Comparison of ENCODE assay signal across 15 mouse cellular contexts in the genomic region with DNA sequence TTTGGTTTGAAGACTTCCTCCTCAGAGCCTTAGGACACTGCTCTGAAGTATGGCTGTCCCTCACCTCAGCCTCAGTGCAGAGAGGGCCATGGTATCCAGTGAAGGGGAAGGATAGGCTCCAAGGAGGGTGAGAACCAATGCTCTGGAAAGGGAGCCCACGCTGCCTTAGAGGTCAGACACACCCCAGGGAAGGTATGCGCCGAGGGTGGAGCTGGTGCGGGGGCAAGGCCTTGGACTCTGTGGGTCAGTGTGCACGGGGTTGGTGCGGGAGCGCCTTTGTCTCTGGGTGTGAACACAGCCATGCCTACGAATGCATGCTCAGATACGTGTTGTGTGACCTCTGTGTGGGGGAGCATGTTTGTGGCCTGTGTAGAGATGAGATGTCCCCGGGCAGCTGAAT. TPM values are rescaled to one million over a fixed set of nuclear protein-coding genes. Genes with fewer than 3 reads are reported as not detected.
DNase-seq lines count a peak whose midpoint lies in the region; ATAC-seq and TF ChIP-seq lines count a peak whose summit lies in the region.
"Had no signal": no experiment of that assay in that cellular context is flagged by ENCODE, and none has a peak within 500 bp of the region (broad histone marks: within the 10 kb centered on the region; RNA-seq: fewer than 3 reads in every experiment).

No protein-coding gene starts in this region.

- ATAC-seq in lung, embryonic 14.5 days (ENCODE audit: insufficient read depth): no peak
- no peak for ATAC-seq in embryonic facial prominence, embryonic 14.5 days (ENCODE audit: low read depth)
- peak; percentile 43; the same call in 1 of the 2 replicates for ATAC-seq in kidney, embryonic 15.5 days (replicated peaks; ENCODE audit: low FRiP score)
- ATAC-seq in stomach, postnatal 0 days (ENCODE audit: low FRiP score, low TSS enrichment): peak; percentile 71
- ATAC-seq in cerebellum, adult (ENCODE audit: insufficient number of reproducible peaks, low FRiP score, low TSS enrichment): no peak
- ATAC-seq: hindbrain, postnatal 0 days had no signal

- peaks cover 36% of the 10 kb centered on the region for H3K27me3 ChIP-seq in lung, embryonic 14.5 days (ENCODE audit: insufficient read depth, low read length)
- peaks cover 45% of the 10 kb centered on the region for H3K27me3 ChIP-seq in embryonic facial prominence, embryonic 14.5 days (replicated peaks; ENCODE audit: control insufficient read depth, insufficient read depth, low read length)
- H3K27me3 ChIP-seq in kidney, embryonic 15.5 days: peaks cover 47% of the 10 kb centered on the region
- peaks cover 5% of the 10 kb centered on the region; the same call in 1 of the 2 replicates for H3K27me3 ChIP-seq in stomach, postnatal 0 days (ENCODE audit: control insufficient read depth, insufficient read depth, low read length)

- TF ChIP-seq CTCF in lung, embryonic 14.5 days (IDR thresholded peaks at IDR 0.05; ENCODE audit: low read depth): no peak
- no peak for TF ChIP-seq CTCF in stomach, postnatal 0 days (IDR thresholded peaks at IDR 0.05; ENCODE audit: low read depth)

- H3K4me1 ChIP-seq in lung, embryonic 14.5 days (ENCODE audit: insufficient read depth): no peaks in the 10 kb centered on the region
- H3K4me1 ChIP-seq in embryonic facial prominence, embryonic 14.5 days (ENCODE audit: control insufficient read depth, insufficient read depth, low read length): no peaks in the 10 kb centered on the region
- peaks cover 52% of the 10 kb centered on the region for H3K4me1 ChIP-seq in kidney, embryonic 15.5 days
- H3K4me1 ChIP-seq in stomach, postnatal 0 days (replicated peaks; ENCODE audit: control insufficient read depth, insufficient read depth): peaks cover 2% of the 10 kb centered on the region

- no peaks in the 10 kb centered on the region for H3K9me3 ChIP-seq in lung, embryonic 14.5 days (ENCODE audit: low read depth, low read length)
- H3K9me3 ChIP-seq in embryonic facial prominence, embryonic 14.5 days (ENCODE audit: control insufficient read depth, low read length): no peaks in the 10 kb centered on the region
- H3K9me3 ChIP-seq in kidney, embryonic 15.5 days (replicated peaks): no peaks in the 10 kb centered on the region
- no peaks in the 10 kb centered on the region for H3K9me3 ChIP-seq in stomach, postnatal 0 days (ENCODE audit: control insufficient read depth, low read length)
- H3K9me3 ChIP-seq: heart, embryonic 15.5 days; neural tube, embryonic 12.5 days had no signal

- 0 out of 2 replicates have a peak overlapping the region, but pooled peaks have one; percentile 0 for H3K9ac ChIP-seq in lung, embryonic 14.5 days
- no peak overlapping the region for H3K9ac ChIP-seq in embryonic facial prominence, embryonic 14.5 days (ENCODE audit: low read depth, low read length)
- H3K9ac ChIP-seq in kidney, embryonic 15.5 days: no peak overlapping the region
- peak overlapping the region; percentile 69 for H3K9ac ChIP-seq in stomach, postnatal 0 days (ENCODE audit: low read length)
- H3K9ac ChIP-seq: heart, embryonic 15.5 days; neural tube, embryonic 12.5 days had no signal

- H3K27ac ChIP-seq in lung, embryonic 14.5 days (ENCODE audit: low read depth): no peak overlapping the region
- no peak overlapping the region for H3K27ac ChIP-seq in embryonic facial prominence, embryonic 14.5 days (replicated peaks; ENCODE audit: low read depth, low read length)
- H3K27ac ChIP-seq in kidney, embryonic 15.5 days: no peak overlapping the region
- H3K27ac ChIP-seq in stomach, postnatal 0 days (replicated peaks): peak overlapping the region; percentile 90
- H3K27ac ChIP-seq: heart, embryonic 15.5 days; hindbrain, postnatal 0 days; neural tube, embryonic 12.5 days had no signal

- peak overlapping the region; percentile 94 for H3K4me2 ChIP-seq in lung, embryonic 14.5 days
- H3K4me2 ChIP-seq in embryonic facial prominence, embryonic 14.5 days (ENCODE audit: low read depth, low read length): peak overlapping the region; percentile 82
- peak overlapping the region; percentile 95 for H3K4me2 ChIP-seq in kidney, embryonic 15.5 days
- H3K4me2 ChIP-seq in stomach, postnatal 0 days (replicated peaks; ENCODE audit: low read depth): peak overlapping the region; percentile 87
- H3K4me2 ChIP-seq: heart, embryonic 15.5 days had no signal

- DNase-seq in lung, embryonic 14.5 days: no peak
- DNase-seq in lung, postnatal 25 days (ENCODE audit: low spot score): no peak
- DNase-seq in embryonic facial prominence, embryonic 14.5 days (ENCODE audit: low spot score): no peak
- peak; percentile 81 for DNase-seq in stomach, postnatal 0 days (ENCODE audit: low spot score)
- DNase-seq in cerebellum, postnatal 10 days: no peak
- DNase-seq: cerebellum, postnatal 25 days; midbrain, embryonic 14.5 days; retina, postnatal 1 day; spleen, adult 18-20 months; thymus, adult 18-20 months had no signal

- peak overlapping the region; percentile 52; the same call in 1 of the 2 replicates for H3K4me3 ChIP-seq in lung, embryonic 14.5 days (ENCODE audit: low read depth, low read length)
- H3K4me3 ChIP-seq in embryonic facial prominence, embryonic 14.5 days (ENCODE audit: low read depth, low read length): no peak overlapping the region; the same call in 1 of the 2 replicates
- H3K4me3 ChIP-seq in kidney, embryonic 15.5 days (replicated peaks): peak overlapping the region; percentile 57
- peak overlapping the region; percentile 53 for H3K4me3 ChIP-seq in stomach, postnatal 0 days (ENCODE audit: low read depth, low read length)
- H3K4me3 ChIP-seq: neural tube, embryonic 12.5 days had no signal

- WGBS in lung, embryonic 14.5 days: 71% methylated on average over 10 of the region's 10 CpGs
- 79% methylated on average over 10 of the region's 10 CpGs for WGBS in embryonic facial prominence, embryonic 14.5 days
- WGBS in kidney, embryonic 15.5 days: 61% methylated on average over 10 of the region's 10 CpGs
- 57% methylated on average over 10 of the region's 10 CpGs for whole genome bisulfite sequencing in stomach, postnatal 0 days

- TF ChIP-seq EP300 in stomach, postnatal 0 days (optimal IDR thresholded peaks at IDR 0.05): no peak

- no peaks in the 10 kb centered on the region for H3K36me3 ChIP-seq in lung, embryonic 14.5 days (ENCODE audit: insufficient read depth)
- no peaks in the 10 kb centered on the region for H3K36me3 ChIP-seq in embryonic facial prominence, embryonic 14.5 days (ENCODE audit: control insufficient read depth, insufficient read depth, low read length)
- no peaks in the 10 kb centered on the region for H3K36me3 ChIP-seq in kidney, embryonic 15.5 days
- no peaks in the 10 kb centered on the region for H3K36me3 ChIP-seq in stomach, postnatal 0 days (ENCODE audit: control insufficient read depth, insufficient read depth, low read length)
- H3K36me3 ChIP-seq: heart, embryonic 15.5 days; neural tube, embryonic 12.5 days had no signal

RNA-seq across cellular contexts. Expression of a gene that starts 1.7 kb away (rescaled TPM):
- polyA plus RNA-seq in lung, embryonic 14.5 days (2014; fragmentation: Nextera tagmentation; extraction: Ambion mirVana): 14.4 and 14.5 TPM in 2 replicates
- 16.6 and 21.7 TPM in 2 replicates for polyA plus RNA-seq in embryonic facial prominence, embryonic 14.5 days (2014; fragmentation: Nextera tagmentation; extraction: Ambion mirVana)
- polyA plus RNA-seq in kidney, embryonic 15.5 days (2015; fragmentation: Nextera tagmentation; extraction: Ambion mirVana): 21.7 and 22.1 TPM in 2 replicates
- 128 and 140 TPM in 2 replicates for polyA plus RNA-seq in stomach, postnatal 0 days (2015; fragmentation: Nextera tagmentation; extraction: Ambion mirVana)

RNA-seq across cellular contexts. Expression of a gene that starts 16.1 kb away (rescaled TPM):
- 6.0 and 57.2 TPM in 2 replicates for polyA plus RNA-seq in lung, embryonic 14.5 days (2014; fragmentation: Nextera tagmentation; extraction: Ambion mirVana)
- 193 and 213 TPM in 2 replicates for polyA plus RNA-seq in embryonic facial prominence, embryonic 14.5 days (2014; fragmentation: Nextera tagmentation; extraction: Ambion mirVana)
- polyA plus RNA-seq in kidney, embryonic 15.5 days (2015; fragmentation: Nextera tagmentation; extraction: Ambion mirVana): 22.2 and 39.9 TPM in 2 replicates
- polyA plus RNA-seq in stomach, postnatal 0 days (2015; fragmentation: Nextera tagmentation; extraction: Ambion mirVana): 36.4 and 39.9 TPM in 2 replicates

RNA-seq across cellular contexts. Expression of a gene that starts 40.8 kb away (rescaled TPM):
- polyA plus RNA-seq in lung, embryonic 14.5 days (2014; fragmentation: Nextera tagmentation; extraction: Ambion mirVana): 11.4 and 63.9 TPM in 2 replicates
- 637 and 738 TPM in 2 replicates for polyA plus RNA-seq in embryonic facial prominence, embryonic 14.5 days (2014; fragmentation: Nextera tagmentation; extraction: Ambion mirVana)
- 36.1 and 56.2 TPM in 2 replicates for polyA plus RNA-seq in kidney, embryonic 15.5 days (2015; fragmentation: Nextera tagmentation; extraction: Ambion mirVana)
- polyA plus RNA-seq in stomach, postnatal 0 days (2015; fragmentation: Nextera tagmentation; extraction: Ambion mirVana): 4.2 and 6.8 TPM in 2 replicates

RNA-seq across cellular contexts. Expression of a gene that starts 54.2 kb away (rescaled TPM):
- 75.4 and 79.5 TPM in 2 replicates for polyA plus RNA-seq in lung, embryonic 14.5 days (2014; fragmentation: Nextera tagmentation; extraction: Ambion mirVana)
- 80.1 and 90.4 TPM in 2 replicates for polyA plus RNA-seq in embryonic facial prominence, embryonic 14.5 days (2014; fragmentation: Nextera tagmentation; extraction: Ambion mirVana)
- 79.5 and 86.2 TPM in 2 replicates for polyA plus RNA-seq in kidney, embryonic 15.5 days (2015; fragmentation: Nextera tagmentation; extraction: Ambion mirVana)
- 91.1 and 92.2 TPM in 2 replicates for polyA plus RNA-seq in stomach, postnatal 0 days (2015; fragmentation: Nextera tagmentation; extraction: Ambion mirVana)

Comparison
In these comparisons a context has a peak if more than half of its experiments do, and no peak if none do; other contexts are left out.
1. ATAC-seq: peak in kidney, embryonic 15.5 days (single experiment) and stomach, postnatal 0 days (single experiment); none in lung, embryonic 14.5 days (single experiment), embryonic facial prominence, embryonic 14.5 days (single experiment) and cerebellum, adult (single experiment).
2. H3K9ac ChIP-seq: peak in lung, embryonic 14.5 days (single experiment) and stomach, postnatal 0 days (single experiment); none in embryonic facial prominence, embryonic 14.5 days (single experiment) and kidney, embryonic 15.5 days (single experiment).
3. Peak in every context shown above with its lines, with median percentiles within 50 percentile points of each other: H3K4me2 ChIP-seq.